Mouse (Mus musculus) liver, adult 2 months (tissue): ENCODE measurements at regions not wholly inside any gene's neighbourhood (a gene's known extent, or its start where the extent isn't known, plus 50 kb on each side); places are given as distances from the start of the nearest gene placed in this dataset.

Source experiments
- DNase-seq: peaks from one replicate; pipeline ENCODE4 v3.0.0-alpha.2; 2011; ENCODE audit warnings: low read depth, low spot score; ENCODE audit errors: extremely low read depth
- H3K27ac ChIP-seq: fragments of 200-500 bp; replicated peaks from 2 replicates; pipeline ENCODE4 v1.5.1; 2012; ENCODE audit warnings: low read depth, mild to moderate bottlenecking, control low read depth, inconsistent platforms, low read length; ENCODE audit not compliant: insufficient read depth
- H3K27me3 ChIP-seq: fragments of 200-500 bp; 2 replicates; pipeline ENCODE4 v1.6.1; 2012; ENCODE audit warnings: mild to moderate bottlenecking, moderate library complexity, low read length, inconsistent platforms; ENCODE audit not compliant: control insufficient read depth, insufficient read depth
- H3K36me3 ChIP-seq: fragments of 200-500 bp; 2 replicates; pipeline ENCODE4 v1.6.1; 2012; ENCODE audit warnings: low read length, inconsistent platforms; ENCODE audit not compliant: control insufficient read depth, insufficient read depth
- H3K4me1 ChIP-seq: fragments of 200-500 bp; 2 replicates; pipeline ENCODE4 v1.6.1; 2011; ENCODE audit warnings: low read length; ENCODE audit not compliant: control insufficient read depth, insufficient read depth
- H3K4me3 ChIP-seq: fragments of 200-500 bp; 2 replicates; pipeline ENCODE4 v1.5.1; 2011; ENCODE audit warnings: low read depth, mild to moderate bottlenecking, control low read depth, low read length, moderate library complexity; ENCODE audit not compliant: insufficient read depth
- H3K79me2 ChIP-seq: fragments of 200-500 bp; 2 replicates; pipeline ENCODE4 v1.6.1; 2012; ENCODE audit warnings: inconsistent platforms, mild to moderate bottlenecking, low read length, moderate library complexity; ENCODE audit not compliant: control insufficient read depth, insufficient read depth
- H3K9ac ChIP-seq: fragments of 200-500 bp; 2 replicates; pipeline ENCODE4 v1.6.1; 2012; ENCODE audit warnings: low read depth, mild to moderate bottlenecking, control low read depth, inconsistent platforms, low read length
- CTCF ChIP-seq: fragments of 200-500 bp; IDR thresholded peaks from 2 replicates; pipeline ENCODE4 v1.5.1; 2011; ENCODE audit warnings: low read depth, low read length, control low read depth
- POLR2A ChIP-seq: fragments of 200-500 bp; IDR thresholded peaks from 2 replicates; pipeline ENCODE4 v1.6.1; 2011; ENCODE audit warnings: low read length, control low read depth; ENCODE audit not compliant: insufficient read depth; ENCODE audit errors: extremely low read depth
- WGBS: fragments of 180-500 bp; shearing (Covaris S2); methylation state at CpG from one replicate; pipeline ENCODE4 v1.1.7; 2018; 5-methylcytosine and 5-hydroxymethylcytosine counted together

- Histone ChIP-seq H3K4me3 (no peak overlapping the region), H3K4me1 (no peaks in the 10 kb centered on the region), H3K27me3 (no peaks in the 10 kb centered on the region), H3K9ac (no peak overlapping the region), H3K79me2 (no peaks in the 10 kb centered on the region), H3K27ac (no peak overlapping the region), H3K36me3 (no peaks in the 10 kb centered on the region)
- 33% methylated on average over 4 of the region's 4 CpGs for WGBS
- peak; percentile 6 for DNase-seq
- TF ChIP-seq CTCF (no peak; the same call in 1 of the 2 replicates), POLR2A (no peak)
These were observed 55.8 kb upstream of the Pak3 start for GRCm38 (mm10) chrX:143462632-143463031.

GRCm38 (mm10) chrX:143448636-143449346 lies 54.7 kb upstream of the Chrdl1 start:
- TF ChIP-seq CTCF (no peak), POLR2A (no peak)
- Histone ChIP-seq H3K4me1 (no peaks in the 10 kb centered on the region), H3K9ac (no peak overlapping the region), H3K27me3 (no peaks in the 10 kb centered on the region), H3K4me3 (no peak overlapping the region), H3K36me3 (no peaks in the 10 kb centered on the region), H3K79me2 (no peaks in the 10 kb centered on the region), H3K27ac (no peak overlapping the region)
- DNase-seq, result peak; percentile 52
- 22% methylated on average over 7 of the region's 7 CpGs for WGBS

GRCm38 (mm10) chrX:143444581-143444980 lies 50.5 kb upstream of the Chrdl1 start:
- peak; percentile 32 for DNase-seq
- 2% methylated on average over 3 of the region's 3 CpGs for WGBS
- Histone ChIP-seq H3K27ac (no peak overlapping the region), H3K9ac (no peak overlapping the region), H3K4me1 (no peaks in the 10 kb centered on the region), H3K79me2 (no peaks in the 10 kb centered on the region), H3K27me3 (no peaks in the 10 kb centered on the region), H3K36me3 (no peaks in the 10 kb centered on the region), H3K4me3 (no peak overlapping the region)
- TF ChIP-seq CTCF, result 0 out of 2 replicates have a peak, but pooled peaks have one; percentile 20
- TF ChIP-seq POLR2A, result no peak
